Mouse (Mus musculus) bone marrow, adult 2 months (tissue): ENCODE results near the gene Pxn. TPM values are rescaled to one million over a fixed set of nuclear protein-coding genes. Genes with fewer than 3 reads are reported as not detected.

ENCODE experiments used
- H3K27ac ChIP-seq: fragments of 200-500 bp; 2 replicates; pipeline ENCODE4 v1.5.1; 2012; ENCODE audit warnings: low read depth, mild to moderate bottlenecking, control low read depth, inconsistent platforms, low read length; ENCODE audit not compliant: control insufficient read depth, poor library complexity, insufficient read depth
- H3K4me1 ChIP-seq: fragments of 200-500 bp; 2 replicates; pipeline ENCODE4 v1.6.1; 2011; ENCODE audit warnings: low read length; ENCODE audit not compliant: control insufficient read depth, insufficient read depth
- H3K4me3 ChIP-seq: fragments of 200-500 bp; replicated peaks from 2 replicates; pipeline ENCODE3; 2011; ENCODE audit warnings: mild to moderate bottlenecking, low read depth, low read length, control low read depth; ENCODE audit not compliant: control insufficient read depth
- CTCF ChIP-seq: fragments of 200-500 bp; IDR thresholded peaks from 2 replicates; pipeline ENCODE4 v1.5.1; 2011; ENCODE audit warnings: low read length, control low read depth; ENCODE audit not compliant: control insufficient read depth, insufficient read depth
- POLR2A ChIP-seq: fragments of 200-500 bp; IDR thresholded peaks from 2 replicates; pipeline ENCODE4 v1.6.1; 2011; ENCODE audit warnings: low read depth, mild to moderate bottlenecking, control low read depth, low read length, borderline replicate concordance; ENCODE audit not compliant: control insufficient read depth
- WGBS: fragments of 180-500 bp; shearing (Covaris S2); methylation state at CpG from one replicate; pipeline ENCODE4 v1.1.7; 2018; 5-methylcytosine and 5-hydroxymethylcytosine counted together
- polyA plus RNA-seq: library from polyadenylated mRNA; stranded (reverse); fragments of >200 nt; gene quantifications from 2 replicates; pipeline ENCODE4 v1.2.4, GENCODE M21; 2011; ENCODE audit warnings: low replicate concordance; ENCODE audit not compliant: missing spikeins, insufficient read depth, insufficient read length

The Pxn gene
- polyA plus RNA-seq, 1 experiment = 71.6 TPM

DNA sequence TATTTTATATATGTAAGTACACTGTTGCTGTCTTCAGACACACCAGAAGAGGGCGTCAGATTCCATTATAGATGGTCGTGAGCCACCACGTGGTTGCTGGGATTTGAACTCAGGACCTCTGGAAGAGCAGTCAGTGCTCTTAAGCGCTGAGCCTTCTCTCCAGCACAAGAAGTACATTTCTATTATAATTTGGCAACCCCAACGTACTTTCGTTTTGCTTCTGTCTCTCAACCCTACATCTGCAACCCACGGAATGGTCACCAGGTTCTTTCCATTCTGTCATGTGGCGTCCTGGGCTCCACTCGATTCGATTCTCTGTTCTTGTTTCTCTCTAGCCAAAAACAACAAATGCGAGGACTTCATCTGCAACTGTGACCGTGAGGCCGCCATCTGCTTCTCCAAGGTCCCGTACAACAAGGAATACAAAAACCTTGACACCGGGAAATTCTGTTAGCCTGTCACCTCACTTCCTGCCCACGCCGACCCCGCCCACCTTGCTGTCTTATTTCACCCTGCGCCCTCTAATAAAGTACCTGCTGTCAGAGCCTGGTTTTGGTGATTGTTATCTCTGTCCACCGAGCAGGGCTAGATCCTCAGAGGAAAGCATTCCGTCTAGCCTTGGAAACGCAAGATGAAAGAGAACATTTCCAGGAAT is 32.2 kb upstream of the Pxn start:
- no peak for TF ChIP-seq POLR2A
- TF ChIP-seq CTCF = no peak
- 40% methylated on average over 22 of the region's 22 CpGs for WGBS
- peak overlapping the region; percentile 29 for H3K4me3 ChIP-seq

GRCm38 (mm10) chr5:115475337-115476106 is 31.0 kb upstream of the Pxn start:
- Histone ChIP-seq H3K4me1 (no peaks in the 10 kb centered on the region), H3K27ac (no peak overlapping the region), H3K4me3 (peak overlapping the region; percentile 46)
- WGBS = 36% methylated on average over 22 of the region's 22 CpGs
- TF ChIP-seq POLR2A = no peak
- TF ChIP-seq CTCF = no peak

More for the DNA sequence above, 32.2 kb upstream of the Pxn start:
- no peak overlapping the region for H3K27ac ChIP-seq
- H3K4me1 ChIP-seq = no peaks in the 10 kb centered on the region

DNA sequence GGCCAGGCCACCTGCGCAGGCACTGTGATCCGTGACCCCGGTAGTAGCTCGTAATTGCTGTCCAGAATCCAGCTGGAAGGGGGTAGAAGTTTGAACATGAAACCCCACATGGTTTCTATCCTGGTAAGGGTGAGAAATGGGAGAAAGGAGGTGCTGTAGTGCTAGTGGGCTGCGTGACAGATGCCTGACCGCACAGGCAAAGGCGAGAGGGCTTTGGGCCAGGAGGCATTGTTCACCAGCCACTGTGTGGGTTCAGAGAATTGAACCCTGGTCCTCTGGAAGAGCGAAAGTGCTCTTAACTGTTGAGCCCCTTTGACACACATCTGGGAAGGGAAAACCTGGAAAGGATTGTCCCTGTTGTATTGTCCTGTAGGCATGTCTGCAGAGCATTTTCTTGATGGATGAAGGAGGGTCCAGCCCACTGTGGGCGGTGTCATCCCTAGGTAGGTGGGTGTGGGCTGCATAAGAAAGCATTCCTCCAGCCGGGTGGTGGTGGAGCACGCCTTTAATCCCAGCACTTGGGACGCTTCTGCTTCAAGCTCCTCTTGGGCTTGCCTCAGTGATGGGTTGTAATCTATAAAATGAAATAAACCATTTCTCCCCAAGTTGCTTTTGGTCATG is 30.3 kb upstream of the Pxn start:
- no peaks in the 10 kb centered on the region for H3K4me1 ChIP-seq

GRCm38 (mm10) chr5:115479561-115479960 is 26.9 kb upstream of the Pxn start:
- 92% methylated on average over 15 of the region's 15 CpGs for WGBS
- Histone ChIP-seq H3K4me1 (no peaks in the 10 kb centered on the region), H3K27ac (no peak overlapping the region), H3K4me3 (no peak overlapping the region)
- TF ChIP-seq POLR2A (no peak), CTCF (no peak)

More for the DNA sequence above, 30.3 kb upstream of the Pxn start:
- TF ChIP-seq CTCF (no peak), POLR2A (no peak)
- H3K4me3 ChIP-seq = no peak overlapping the region
- no peak overlapping the region for H3K27ac ChIP-seq
- WGBS = 63% methylated on average over 12 of the region's 12 CpGs

DNA sequence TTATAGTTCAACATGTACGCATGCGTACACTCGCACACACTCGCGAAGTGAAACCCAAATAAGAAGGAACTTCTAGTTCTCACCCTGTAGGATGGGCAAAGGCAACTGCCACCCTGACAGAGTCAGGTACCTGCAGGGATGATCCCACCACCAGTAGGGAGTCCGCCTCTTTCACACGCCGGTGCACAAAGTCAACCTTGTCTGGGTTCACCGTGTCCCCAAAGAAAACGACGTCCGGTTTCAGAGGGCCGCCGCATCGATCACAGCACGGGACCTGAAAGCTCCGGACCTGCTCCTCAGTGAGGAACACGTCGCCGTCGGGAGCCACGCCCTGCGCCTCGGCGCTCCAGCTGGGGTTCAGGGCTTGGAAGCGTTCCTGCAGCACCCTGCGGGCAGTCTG is 26.4 kb upstream of the Pxn start:
- peak overlapping the region; percentile 19; the same call in 1 of the 2 replicates for H3K27ac ChIP-seq
- H3K4me1 ChIP-seq = no peaks in the 10 kb centered on the region
- WGBS = 58% methylated on average over 27 of the region's 27 CpGs
- peak overlapping the region; percentile 59 for H3K4me3 ChIP-seq
- no peak for TF ChIP-seq CTCF
- TF ChIP-seq POLR2A = no peak

GRCm38 (mm10) chr5:115482390-115483265 is 23.8 kb upstream of the Pxn start:
- Histone ChIP-seq H3K4me3 (no peak overlapping the region), H3K27ac (no peak overlapping the region; the same call in 1 of the 2 replicates), H3K4me1 (no peaks in the 10 kb centered on the region)
- WGBS = 90% methylated on average over 38 of the region's 38 CpGs
- TF ChIP-seq CTCF = no peak
- no peak for TF ChIP-seq POLR2A

- WGBS = 74% methylated on average over 6 of the region's 6 CpGs
- TF ChIP-seq POLR2A = no peak
- TF ChIP-seq CTCF = no peak
- Histone ChIP-seq H3K4me3 (no peak overlapping the region), H3K4me1 (no peaks in the 10 kb centered on the region), H3K27ac (no peak overlapping the region)
Observed at GRCm38 (mm10) chr5:115483385-115483784, 23.1 kb upstream of the Pxn start.
